Mouse (Mus musculus): ENCODE measurements at regions not wholly inside any gene's neighbourhood (a gene's known extent, or its start where the extent isn't known, plus 50 kb on each side); places are given as distances from the start of the nearest gene placed in this dataset.

- TF ChIP-seq CTCF (IDR thresholded peaks at IDR 0.05; ENCODE audit: low read depth) (no peak), EP300 (IDR thresholded peaks at IDR 0.05; ENCODE audit: low read depth) (no peak)
These were observed 164.5 kb downstream of the B3glct start for GRCm38 (mm10) chr5:149842491-149842890.

Data from liver, embryonic 14.5 days (tissue).